Mouse (Mus musculus) CD4-positive, CD25-positive, alpha-beta regulatory T cell, adult 2 months (primary cell): Measurements from ENCODE around the gene Pex5.
"Not testable (repeated sequence)": the region's sequence is repeated elsewhere in the genome, so short reads cannot be mapped to it uniquely, and the experiment has no call there.

Source experiments
- DNase-seq: peaks from one replicate; pipeline ENCODE4 v3.0.0-alpha.2; 2012; ENCODE audit warnings: low read depth, low spot score

The Pex5 gene

GRCm38 (mm10) chr6:124427289-124427688, 12.4 kb upstream of the Pex5 start:
- no peak for DNase-seq

DNA sequence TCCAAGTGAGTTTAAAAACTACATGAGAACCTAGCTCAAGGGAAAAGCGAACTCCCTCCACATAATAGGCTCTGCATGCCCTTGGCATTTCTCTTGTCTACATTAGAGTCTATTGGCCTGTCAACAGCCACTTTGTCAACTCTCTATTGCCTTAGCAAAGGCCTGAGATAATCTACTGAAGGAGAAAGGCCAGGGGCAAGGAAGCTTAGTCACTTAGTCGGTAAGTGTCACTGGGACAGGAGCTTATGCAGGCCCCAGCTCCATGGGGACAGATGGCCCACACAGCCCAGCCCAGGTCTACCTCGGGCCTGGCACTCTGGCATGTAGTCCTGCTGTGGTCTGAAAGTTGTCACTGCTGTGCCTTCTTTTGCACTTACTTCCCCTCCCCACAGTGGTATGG, 11.7 kb upstream of the Pex5 start:
- no peak for DNase-seq

GRCm38 (mm10) chr6:124425523-124425922, 10.7 kb upstream of the Pex5 start:
- DNase-seq = no peak

- DNase-seq = not testable (repeated sequence)
These were observed 10.2 kb upstream of the Pex5 start for GRCm38 (mm10) chr6:124425042-124425441.

GRCm38 (mm10) chr6:124424068-124424498, 9.2 kb upstream of the Pex5 start:
- no peak for DNase-seq

DNA sequence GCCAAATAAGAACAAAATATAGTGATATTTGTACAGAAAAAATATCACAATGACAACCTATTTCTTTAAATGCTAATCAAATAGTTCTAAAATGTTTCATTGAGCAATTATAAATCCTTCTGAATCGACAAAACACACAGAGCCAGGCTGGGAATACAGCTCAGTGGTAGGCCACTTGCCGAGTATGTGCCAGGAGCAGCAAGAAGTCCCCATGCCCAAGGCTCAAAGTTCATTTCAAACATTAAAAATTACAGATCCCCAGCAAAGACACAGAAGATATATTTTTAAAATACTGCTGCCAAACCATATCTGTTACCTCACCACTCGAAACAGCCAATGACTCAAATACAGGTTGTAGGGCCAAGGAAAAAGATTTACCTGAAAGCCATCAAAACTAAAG, 3.8 kb upstream of the Pex5 start:
- no peak for DNase-seq

- DNase-seq = peak; percentile 87
These were observed 651 bp upstream of the Pex5 start for GRCm38 (mm10) chr6:124415347-124416088.

GRCm38 (mm10) chr6:124414150-124414926, 529 bp downstream of the Pex5 start:
- DNase-seq = peak; percentile 65

DNA sequence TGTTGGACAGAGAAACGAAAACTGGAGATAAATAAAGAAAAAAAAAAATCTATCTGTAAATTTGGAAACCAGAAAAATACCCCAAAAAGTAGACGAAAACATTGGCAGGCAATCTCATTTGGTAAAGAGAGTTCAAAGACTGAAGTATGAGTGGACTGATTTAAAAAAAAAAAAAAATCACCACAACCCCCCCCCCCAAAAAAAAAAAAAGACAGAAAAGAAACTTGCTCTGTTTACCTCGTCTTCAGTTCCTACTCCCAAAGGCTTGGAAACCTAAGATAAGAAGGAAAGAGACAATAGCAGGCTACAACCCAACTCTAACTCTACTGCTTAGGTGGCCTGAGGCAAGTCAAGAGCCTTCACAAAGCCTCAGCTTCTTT, 1.1 kb downstream of the Pex5 start:
- DNase-seq = no peak

- DNase-seq = no peak
These were observed 6.5 kb downstream of the Pex5 start for GRCm38 (mm10) chr6:124408355-124408754.

DNA sequence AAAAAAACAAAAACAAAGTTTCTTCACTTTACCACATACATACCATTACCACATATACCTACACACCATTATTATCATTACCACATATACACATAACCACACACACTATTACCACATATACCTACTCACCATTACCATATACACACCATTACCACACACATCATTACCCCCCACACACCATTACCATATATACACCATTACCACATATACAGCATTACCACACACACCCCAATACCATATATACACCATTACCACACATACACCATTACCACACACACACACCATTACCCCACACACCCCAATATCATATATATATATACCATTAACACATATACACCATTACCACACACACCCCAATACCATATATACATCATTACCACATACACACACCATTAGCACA, 7.7 kb downstream of the Pex5 start:
- no peak for DNase-seq

DNA sequence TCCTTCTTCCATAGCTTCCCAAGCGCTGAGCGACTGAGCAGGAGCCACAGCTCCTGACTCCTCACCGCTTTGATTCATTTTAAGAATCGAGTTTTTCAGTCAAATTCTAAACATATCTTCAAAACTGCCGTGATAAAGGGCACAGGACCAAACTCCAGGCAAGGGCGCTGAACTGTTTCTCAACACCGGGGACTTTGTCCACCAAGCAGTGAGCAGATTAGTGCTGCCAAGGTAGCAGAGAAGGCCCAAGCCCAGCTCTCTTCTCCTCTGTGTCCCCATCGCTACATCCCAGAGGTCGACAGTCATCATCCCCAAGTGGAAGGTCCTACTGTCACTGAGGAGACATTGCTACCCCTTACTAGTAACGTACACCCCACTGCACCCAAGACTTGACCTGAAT, 8.5 kb downstream of the Pex5 start:
- no peak for DNase-seq

- DNase-seq = no peak
These were observed 15.1 kb downstream of the Pex5 start for GRCm38 (mm10) chr6:124399738-124400137.

GRCm38 (mm10) chr6:124394991-124395390, 19.9 kb downstream of the Pex5 start:
- DNase-seq = not testable (repeated sequence)

DNA sequence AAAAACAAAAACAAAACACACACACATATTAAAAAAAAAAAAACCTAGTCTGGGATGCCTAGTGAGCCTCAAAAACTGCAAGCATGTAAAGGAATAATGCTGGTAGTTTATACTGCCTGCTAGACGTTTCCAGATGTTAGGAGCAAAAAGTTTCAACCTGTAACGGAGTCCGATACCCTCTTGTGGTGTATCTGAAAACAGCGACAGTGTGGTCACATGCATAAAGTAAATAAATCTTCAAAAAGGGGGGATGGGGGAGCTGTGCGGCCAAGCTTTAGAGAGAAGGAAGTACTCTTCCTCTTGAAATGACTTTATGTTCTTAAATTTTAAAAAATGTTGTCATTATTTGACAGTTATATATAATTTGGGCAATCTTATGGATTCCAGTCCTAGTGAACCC, 34.7 kb downstream of the Pex5 start:
- peak; percentile 49 for DNase-seq

DNA sequence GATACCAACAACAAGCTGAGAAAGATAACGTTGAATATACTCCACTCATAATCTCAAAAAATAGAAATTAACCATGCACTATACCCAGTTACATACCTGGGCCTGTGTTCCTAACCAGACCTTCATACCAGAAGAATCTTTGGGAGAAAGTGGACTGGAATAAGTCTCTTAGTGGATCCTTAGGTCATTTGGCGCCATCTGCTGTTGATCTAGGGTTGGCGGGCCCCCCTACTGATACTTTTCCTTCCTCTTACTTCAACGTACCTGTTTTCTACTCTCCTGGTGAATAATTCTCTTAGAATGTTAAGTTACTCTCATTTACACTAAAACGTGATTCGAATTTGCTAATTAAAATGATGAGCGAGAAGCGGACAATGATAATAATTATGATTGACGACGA, 35.5 kb downstream of the Pex5 start:
- DNase-seq = peak; percentile 73

GRCm38 (mm10) chr6:124377494-124378255, 37.2 kb downstream of the Pex5 start:
- DNase-seq = no peak

DNA sequence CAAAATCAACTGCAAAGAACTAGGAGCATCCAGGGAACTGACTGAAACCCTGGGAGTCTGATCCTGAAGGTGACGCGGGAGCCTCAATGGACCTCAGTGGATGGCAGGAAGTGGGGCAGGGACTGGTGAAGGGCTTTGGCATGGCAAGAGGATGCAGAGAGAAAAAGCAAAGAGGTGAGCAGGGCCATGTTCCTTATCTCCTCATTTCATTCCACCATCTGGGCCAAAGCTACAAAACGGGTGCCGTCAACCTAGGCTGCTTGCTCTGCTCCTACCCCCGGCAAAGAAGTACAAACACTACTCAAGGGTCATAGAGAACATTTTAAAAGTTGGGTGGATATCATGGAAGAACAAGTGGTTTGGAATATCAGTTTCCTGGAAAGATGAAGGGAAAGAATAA, 38.6 kb downstream of the Pex5 start:
- peak; percentile 18 for DNase-seq

DNA sequence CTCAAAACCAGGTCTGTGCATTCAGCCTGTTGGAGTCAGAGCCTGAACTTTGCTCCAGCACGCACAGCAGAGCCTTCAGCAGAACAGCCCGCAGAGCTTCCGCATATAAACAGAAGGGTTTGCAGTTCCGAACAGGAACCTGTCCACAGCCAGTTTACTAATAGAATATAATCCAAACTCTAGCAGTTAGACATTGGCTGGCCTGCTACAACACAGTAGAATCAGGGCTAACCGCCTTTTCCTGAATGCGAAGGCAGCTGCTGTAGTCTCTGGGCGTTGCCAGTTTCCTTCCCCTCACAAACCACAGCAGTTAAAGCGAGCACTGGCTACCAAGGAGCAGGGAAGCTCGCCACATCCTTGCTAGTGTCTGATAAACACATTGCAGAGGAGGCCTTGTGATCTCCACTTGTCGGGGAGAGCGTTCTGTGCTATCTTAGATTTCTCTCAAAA, 39.4 kb downstream of the Pex5 start:
- DNase-seq = peak; percentile 78

DNA sequence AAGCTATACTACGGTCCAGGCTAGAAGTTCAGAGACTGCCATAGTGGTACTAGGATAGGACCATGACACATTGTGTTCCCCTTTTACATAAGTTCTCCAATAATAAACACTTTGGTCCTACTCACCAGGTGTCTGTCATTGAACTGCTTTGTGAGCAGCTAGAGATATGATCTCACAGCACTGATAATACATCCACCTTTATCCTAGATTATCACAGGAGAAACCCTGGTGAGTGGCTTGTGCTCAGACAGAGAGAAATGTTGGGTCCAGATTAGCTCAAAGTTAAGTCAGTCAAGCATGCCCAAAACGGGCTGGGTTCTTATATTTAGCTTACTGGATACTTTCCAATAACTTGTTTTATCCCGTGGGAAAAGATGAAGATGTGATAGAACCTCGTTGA, 40.2 kb downstream of the Pex5 start:
- no peak for DNase-seq

GRCm38 (mm10) chr6:124373584-124374206, 41.2 kb downstream of the Pex5 start:
- DNase-seq = no peak

GRCm38 (mm10) chr6:124364328-124364727, 50.5 kb downstream of the Pex5 start:
- DNase-seq = no peak
